Mouse (Mus musculus): ENCODE measurements around the gene Asf1b.

Gene Asf1b

DNA sequence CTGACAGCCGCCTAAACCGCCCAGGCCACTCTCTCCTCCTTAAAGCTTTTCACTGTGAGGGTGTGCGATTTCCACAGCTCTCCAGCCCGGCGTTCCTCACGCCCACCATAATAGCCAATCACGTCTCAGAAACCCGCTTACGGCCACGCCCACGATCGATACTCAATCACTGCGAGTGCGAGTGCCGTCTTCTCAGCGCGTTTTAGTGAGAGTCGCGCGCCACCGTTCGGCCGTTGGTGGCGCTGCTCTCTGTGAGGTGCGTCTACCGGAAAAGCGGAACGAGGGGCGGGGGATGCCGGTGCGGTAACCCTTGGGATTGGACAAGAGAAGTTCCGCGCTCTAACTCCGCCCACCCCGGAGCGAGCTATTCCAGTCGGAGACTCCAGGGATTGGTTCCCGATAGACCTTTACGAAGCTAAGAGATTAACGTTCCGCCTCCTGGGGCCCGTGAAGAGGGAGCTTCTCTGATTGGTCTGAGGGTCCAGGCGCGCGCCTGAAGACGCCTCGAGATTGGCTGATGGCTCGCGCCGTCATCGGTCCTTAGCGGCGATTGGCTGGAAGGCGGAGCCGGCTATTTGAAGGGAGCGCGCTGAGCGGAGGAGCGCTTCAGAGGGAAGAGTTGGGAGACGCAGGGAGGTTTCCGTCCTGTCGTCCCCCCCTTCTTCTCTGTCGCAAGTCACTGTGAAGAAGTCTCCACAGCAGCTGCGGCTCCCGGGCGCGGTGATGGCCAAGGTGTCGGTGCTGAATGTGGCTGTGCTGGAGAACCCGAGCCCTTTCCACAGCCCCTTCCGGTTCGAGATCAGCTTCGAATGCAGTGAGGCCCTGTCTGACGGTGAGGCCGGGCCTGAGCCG is at the start of gene Asf1b, which contains the start of gene Gm10644:
Asf1b (plus strand) TSS at position 402 of the 852 bp plus-strand sequence.
Gm10644 (minus strand) TSS at position 100 of the 852 bp plus-strand sequence.
- DNase-seq (ENCODE audit: low read depth), result peak; percentile 99

DNA sequence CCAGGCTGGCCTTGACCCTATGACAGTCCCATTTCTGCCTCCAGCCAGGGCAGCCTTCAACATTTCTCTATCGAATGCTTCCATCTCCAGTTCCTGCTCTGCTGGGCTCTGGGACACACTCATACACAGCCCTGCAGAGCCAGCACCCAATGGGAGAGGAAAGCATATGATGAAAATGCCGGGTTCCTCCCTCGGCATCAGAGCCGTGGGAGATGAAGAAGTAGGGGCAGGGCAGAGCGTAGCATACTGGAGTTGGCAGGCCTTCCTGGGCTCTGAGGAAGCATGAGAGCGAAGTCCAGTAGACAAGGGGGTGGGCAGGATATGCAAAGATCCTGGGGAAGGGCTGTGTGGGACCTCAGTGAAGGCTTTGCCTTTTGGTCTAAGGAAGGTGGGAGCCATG is 46.7 kb upstream of the Asf1b start:
- no peak for DNase-seq (ENCODE audit: low read depth)

DNA sequence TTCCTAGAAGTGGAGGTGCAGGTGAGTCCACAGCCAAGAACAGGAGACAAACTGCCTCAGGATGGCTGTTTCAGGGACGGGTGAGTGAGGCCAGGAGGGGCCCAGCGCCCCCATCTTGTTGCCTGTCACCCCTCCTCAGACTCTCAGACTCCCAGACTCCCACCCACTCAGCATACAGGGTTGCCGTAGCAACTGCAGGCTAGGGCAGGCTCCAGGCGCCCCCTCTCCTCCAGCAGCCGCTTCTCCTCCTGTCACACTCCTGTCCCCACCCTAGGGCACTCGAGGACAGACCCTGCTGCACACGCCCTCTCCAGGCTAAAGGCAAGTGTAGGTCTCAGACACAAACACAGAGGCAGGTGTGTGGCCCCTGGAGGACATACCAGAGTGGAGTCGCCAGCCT is 46.0 kb upstream of the Asf1b start:
- DNase-seq (ENCODE audit: low read depth), result no peak

DNA sequence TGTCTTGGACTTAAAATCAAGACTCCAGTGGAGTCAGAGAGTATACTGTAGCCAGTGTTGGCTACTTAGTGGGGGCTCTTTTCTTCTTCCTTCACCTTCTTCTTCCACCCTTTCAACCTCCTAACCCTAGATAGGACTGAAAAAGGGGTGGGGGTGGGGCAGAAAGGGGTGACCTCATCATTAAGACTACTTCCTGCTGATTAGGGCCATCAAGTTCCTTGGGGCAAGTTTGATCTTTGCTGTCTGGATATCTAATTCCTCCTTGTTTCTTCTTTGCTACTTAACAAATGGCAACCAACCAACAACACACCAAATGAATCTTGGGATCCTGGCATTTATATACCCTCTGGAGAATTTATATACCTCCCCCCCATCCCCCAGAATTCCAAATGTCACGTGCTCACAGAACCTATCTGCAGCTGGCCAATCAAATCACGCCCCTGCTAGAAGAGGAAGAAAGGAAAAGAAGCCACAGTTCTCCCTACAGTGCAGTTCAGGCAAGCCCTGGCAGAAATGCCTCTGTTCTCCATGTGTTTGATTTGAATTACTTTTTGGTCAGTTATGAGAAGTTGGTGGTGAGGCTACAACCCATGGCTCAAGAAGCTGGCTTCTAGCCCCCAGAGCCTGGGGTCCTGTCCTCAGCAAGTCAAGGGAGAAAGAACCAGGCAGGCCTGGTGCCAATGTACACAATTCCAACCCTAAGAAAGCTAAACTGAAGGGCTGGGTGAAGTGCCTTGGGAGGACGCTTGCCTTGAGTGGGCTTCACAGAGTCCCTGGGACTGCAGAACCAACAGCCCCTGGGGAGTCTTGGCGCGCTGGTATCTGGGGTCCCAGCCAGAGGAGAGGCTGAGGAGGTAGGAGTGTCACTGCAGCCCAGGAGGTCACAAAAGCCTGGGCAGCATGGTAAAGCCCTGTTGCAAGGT is 43.2 kb upstream of the Asf1b start:
- DNase-seq (ENCODE audit: low read depth), result no peak

DNA sequence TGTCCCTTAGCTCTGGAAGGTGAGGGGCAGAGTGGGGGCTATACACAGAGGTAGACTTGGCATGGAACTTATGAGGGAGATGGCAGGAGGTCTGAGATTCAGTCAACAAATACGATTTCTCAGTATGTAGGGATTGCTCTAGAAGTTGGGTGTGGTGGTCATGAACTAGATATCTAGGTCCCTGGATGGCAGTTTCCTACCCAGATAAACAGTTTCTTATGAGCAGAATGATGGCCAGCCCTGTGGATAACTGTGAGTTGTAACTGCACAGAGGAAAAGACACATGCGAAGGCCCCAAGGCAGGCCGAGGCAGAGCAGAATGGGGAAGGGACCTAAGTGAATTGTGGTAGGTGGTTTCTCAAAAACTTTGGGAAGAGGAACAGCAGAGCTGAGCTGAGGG is 41.1 kb upstream of the Asf1b start:
- DNase-seq (ENCODE audit: low read depth), result no peak

DNA sequence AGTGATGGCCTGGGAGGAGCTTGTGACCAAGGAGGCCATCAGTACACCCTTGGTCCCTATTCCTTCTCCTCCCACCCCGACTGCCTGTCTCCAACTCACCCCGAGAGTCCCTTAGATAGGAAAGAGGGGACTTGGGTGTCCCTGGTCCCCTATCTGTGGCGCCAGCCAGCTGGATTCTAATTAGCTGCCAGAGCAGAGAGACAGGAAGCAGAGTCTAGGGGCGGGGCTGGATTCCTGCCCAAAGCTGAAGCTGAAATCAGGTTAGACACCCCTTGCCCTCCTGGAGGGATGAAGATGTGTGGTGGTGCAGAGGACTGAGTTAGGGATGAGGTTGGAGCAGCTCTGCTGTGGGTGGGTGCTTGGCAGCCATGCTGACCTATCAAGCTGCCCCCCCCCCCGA is 40.4 kb upstream of the Asf1b start:
- no peak for DNase-seq (ENCODE audit: low read depth)

DNA sequence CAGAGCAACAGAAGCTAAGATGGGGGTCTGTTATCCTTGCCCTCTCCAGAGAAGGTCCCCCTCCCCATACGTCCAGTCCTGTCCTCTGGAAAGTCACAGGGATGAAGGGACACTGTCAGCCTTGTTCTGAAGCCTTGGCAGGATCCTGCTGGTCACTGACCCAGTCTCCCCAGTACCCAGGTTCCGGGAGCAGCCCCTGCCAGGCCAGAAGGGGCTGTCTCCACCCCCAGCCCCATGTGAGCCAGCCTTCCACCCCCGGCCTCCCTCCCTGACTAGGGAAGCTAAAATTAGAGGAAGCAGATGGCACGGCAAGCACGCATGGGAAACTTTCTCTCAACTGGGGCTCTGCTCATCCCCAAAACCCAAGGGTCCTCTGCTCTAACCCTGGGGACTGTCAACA is 39.3 kb upstream of the Asf1b start:
- no peak for DNase-seq (ENCODE audit: low read depth)

DNA sequence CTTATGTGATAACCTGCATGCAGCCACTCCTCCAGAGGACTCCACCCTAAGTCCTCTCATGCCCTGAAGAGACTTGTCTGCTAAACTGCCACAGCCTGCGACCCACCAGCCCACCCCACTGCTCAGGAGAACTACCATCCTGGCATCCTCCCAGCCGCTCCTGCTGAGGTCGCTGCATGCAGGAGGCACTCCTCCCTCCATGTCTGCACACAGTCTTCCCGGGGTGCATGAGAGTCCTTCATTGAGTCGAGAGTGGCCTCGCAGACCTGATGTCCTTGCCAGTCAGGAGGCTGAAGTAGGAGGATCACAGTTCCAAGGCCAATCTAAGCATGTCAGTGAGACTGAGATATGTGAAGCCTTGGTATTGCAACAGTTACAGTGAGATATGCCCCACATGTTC is 37.7 kb upstream of the Asf1b start:
- DNase-seq (ENCODE audit: low read depth), result no peak

DNA sequence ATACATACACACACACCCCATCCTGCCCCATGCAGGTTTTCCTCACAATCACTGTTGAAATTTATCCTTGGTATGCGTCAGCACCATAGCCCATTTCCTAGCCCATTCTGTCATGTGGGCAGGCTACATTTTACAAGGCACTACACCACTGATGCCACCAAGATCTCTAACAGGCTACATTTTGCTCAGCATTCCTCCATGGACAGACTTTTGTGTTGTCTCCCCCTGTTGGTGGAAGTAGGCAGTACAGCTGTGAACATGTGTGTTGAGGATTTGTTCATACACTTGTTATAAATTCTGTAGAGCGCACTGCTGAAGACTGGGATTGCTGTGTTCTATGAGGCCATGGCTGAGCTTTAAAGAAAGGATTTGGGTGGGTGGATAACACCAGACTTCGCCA is 33.7 kb upstream of the Asf1b start:
- peak; percentile 88 for DNase-seq (ENCODE audit: low read depth)

DNA sequence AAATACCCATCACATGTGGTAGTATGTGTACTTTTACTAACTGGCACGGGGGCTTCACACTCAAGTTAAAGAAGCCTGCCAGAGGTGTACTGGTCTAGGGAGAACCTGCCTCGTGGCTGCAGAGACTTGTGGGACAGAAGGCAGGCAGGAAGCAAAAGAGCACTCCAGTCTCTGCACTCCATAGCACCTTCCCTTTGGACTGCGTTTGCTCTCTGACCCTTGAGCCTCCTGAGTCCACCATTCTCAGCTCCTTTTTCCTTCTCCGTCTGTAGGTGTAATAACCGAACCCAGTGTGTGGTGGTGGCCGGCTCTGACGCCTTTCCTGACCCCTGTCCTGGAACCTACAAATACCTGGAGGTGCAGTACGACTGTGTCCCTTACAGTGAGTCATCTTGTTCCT is 32.6 kb upstream of the Asf1b start:
- DNase-seq (ENCODE audit: low read depth), result no peak

DNA sequence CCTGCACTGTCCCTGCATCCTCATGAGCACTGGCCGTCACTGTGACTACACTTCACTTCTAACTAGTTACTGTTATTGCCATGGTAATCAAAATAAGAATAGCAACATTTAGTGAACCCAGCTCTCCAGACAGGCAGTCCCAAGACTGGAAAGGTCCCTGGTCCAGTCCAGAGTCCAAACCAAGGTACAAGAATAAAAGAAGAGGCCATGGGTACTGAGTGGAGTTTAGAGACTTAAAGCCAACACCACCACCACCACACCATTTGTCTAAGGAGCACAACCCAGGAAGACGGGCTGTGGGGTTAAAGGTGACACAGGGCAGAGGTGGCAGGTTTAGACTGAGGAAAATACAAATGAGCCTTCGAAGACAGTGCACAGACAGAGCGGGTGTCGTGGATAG is 30.7 kb upstream of the Asf1b start:
- DNase-seq (ENCODE audit: low read depth), result no peak

DNA sequence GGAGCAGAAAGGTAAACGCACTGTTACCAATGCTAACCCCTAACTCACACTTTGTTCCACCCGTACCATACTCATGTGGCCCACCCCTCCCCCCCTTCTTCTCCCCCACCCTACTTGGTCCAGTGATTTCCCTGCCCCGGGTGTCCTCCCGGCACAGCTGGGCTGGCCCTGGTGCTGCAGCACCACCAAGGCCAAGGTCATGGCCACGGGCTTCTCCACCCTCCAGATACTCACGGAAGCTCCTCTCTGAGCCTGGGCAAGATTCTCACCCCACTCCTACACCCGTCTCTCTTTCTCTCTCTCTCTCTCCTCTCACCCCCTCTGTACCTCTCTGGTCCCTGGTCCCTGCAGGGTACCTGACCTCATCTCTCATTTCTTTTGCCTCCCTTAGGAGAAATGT is 29.0 kb upstream of the Asf1b start:
- DNase-seq (ENCODE audit: low read depth), result no peak

DNA sequence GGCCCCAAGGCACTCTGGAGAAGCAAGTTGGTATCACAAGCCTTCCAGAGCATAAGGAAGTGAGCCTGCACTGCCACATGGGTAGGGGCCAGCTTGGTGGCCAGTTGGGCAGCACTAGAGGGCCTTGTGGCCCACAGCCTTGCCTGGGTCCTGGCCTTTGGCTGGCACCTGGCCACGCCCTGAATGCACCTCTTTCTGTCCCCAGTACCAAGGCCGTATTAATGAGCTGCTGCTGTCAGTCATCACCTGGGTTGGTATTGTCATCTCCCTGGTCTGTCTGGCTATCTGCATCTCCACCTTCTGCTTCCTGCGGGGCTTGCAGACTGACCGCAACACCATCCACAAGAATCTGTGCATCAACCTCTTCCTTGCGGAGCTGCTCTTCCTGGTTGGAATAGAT is 21.1 kb upstream of the Asf1b start:
- DNase-seq (ENCODE audit: low read depth), result no peak

DNA sequence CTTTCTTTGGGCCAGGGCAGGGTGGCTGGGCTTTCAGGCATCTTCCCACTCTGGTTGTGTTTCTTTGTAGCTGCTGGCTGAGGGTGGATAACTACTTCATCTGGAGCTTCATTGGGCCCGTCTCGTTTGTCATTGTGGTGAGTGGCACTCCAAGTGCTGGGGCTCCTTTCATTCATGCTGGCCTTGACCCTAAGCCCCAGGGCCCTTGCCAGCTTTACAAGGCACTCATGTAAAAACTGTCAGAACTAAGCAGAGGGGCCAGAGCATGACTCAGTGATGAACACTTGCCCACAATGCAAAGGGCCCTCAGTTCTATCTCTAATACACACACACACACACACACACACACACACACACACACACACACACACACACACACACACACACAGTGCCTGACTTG is 20.3 kb upstream of the Asf1b start:
- DNase-seq (ENCODE audit: low read depth), result no peak

DNA sequence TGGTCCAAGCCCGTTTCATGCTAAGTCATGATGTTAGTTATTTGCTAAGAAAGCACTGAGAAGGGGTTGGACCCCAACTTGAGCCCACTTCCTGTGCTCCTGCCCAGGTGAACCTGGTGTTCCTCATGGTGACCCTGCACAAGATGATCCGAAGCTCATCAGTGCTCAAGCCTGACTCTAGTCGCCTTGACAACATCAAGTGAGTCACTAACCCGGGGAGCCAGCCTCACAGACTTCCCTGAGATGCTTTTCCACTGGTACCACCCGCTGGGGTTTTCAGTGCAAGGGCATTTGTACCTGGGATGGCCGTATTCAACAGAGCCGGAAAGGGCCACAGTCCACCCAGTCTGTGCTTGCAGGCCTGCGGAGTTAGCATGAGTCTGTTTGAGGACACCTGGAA is 19.9 kb upstream of the Asf1b start:
- DNase-seq (ENCODE audit: low read depth), result no peak

DNA sequence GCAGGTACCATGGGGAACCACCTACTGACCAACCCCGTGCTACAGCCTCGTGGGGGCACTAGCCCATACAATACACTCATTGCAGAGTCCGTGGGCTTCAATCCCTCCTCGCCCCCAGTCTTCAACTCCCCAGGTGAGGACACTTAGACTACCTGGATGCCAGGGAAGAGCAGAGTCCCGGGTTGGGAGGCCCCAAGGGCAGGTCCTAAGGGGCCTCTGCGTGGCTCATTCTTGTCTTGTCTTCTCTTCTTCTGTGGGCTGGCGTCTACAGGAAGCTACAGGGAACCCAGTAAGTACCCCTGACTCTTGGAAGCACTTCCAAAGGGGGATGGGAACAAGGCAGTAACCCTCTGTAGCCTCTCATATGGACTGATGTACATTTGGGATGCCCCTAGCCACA is 17.7 kb upstream of the Asf1b start:
- DNase-seq (ENCODE audit: low read depth), result no peak

DNA sequence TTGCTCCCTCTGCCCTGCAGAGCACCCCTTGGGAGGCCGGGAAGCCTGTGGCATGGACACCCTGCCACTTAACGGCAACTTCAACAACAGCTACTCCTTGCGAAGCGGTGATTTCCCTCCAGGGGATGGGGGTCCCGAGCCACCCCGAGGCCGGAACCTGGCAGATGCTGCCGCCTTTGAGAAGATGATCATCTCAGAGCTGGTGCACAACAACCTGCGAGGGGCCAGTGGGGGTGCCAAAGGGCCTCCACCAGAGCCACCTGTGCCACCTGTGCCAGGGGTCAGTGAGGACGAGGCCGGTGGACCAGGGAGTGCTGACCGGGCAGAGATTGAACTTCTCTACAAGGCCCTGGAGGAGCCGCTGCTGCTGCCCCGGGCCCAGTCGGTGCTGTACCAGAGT is 17.0 kb upstream of the Asf1b start:
- DNase-seq (ENCODE audit: low read depth), result no peak

DNA sequence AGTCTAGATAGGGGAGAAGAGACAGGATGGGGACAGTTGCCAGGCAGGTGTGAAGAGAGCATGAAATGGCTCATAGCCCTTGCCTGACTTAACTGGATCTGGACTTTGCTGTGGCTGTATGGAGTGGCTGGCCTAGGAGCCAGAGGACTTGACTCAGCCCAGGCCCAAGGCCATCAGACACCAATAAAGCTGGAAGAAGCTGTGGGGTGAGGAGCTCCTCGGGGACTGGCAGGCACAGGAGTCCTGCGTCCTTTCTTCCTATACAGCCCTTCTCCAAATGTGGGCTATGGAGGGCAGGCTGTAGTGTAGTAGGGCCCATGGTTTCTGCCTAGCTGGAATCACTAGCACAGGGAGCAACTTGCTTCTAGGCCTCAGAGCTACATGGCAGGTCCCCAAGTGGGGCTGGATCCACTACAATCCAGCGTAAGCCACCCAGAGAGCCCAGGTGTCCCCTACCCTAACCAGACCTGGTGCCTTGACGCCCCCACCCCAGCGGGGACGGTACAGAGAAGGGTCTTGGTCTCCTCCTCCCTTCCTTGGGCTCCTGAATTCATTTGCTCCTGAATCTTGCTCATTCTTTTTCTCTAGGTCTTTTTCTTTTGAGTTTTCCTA is 14.1 kb upstream of the Asf1b start:
- no peak for DNase-seq (ENCODE audit: low read depth)

DNA sequence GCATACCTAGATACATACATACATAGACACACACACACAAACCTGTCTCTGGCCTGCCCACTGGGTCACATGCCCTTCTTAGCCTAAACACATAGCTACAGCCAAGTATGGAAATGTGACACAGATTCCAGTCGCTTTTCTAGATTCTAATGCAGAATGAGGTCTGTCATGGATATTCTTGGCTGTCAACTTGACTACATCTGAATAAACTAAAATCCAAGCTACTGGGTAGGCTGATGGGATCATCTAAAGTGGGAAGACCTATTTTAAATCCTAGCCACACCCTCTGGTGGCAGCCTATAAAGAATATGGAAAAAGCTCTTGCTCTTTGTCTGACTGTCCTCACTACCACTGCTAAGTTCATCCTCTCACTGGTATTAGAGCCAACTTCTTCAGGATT is 12.9 kb upstream of the Asf1b start:
- no peak for DNase-seq (ENCODE audit: low read depth)

DNA sequence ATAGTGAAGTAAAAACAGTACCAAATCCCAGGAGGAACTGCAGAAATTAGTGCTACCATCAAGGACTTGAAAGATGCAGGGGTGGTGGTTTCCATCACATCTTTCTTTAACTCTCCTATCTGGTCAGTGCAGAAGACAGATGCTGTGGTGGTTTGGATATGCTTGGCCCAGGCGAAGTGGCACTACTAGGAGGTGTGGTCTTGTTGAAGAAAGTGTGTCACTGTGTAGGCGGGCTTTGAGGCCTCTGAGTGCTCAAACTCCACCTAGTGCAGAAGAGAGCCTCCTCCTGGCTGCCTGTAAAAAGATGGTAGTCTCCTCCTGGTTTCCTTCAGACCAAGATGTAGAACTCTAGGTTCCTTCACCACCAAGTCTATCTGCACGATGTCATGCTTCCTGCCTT is 9.8 kb upstream of the Asf1b start:
- no peak for DNase-seq (ENCODE audit: low read depth)

DNA sequence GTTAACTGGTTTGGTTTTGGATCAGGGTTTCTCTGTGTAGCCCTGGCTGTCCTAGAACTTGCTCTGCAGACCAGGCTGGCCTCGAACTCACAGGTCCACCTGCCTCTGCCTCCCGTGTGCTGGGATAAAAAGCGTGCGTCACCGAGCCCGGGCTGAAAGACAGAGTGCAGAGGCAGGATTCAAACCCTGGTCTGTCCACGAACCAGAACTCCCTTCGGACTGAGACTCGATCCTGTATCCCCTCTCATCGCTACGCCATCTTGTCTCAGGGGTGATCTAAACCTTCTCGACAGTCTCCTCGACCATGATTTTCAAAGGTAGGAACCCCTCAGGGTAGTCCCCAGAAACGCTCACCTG is 580 bp upstream of the Asf1b start:
- no peak for DNase-seq (ENCODE audit: low read depth)

DNA sequence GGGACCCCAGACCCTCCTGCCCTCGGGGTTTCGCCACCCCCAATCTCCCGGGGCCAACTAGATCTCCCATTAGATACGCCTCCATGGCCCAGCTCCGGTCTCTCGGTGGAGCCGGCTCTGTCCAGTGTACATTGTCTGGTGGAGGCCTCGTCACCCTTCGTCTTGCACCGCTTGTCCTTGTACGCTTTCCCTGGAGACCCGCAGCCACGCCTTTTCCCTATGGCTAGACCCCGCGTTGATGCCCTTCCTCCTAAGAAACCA is 581 bp downstream of the Asf1b start:
- DNase-seq (ENCODE audit: low read depth), result no peak

DNA sequence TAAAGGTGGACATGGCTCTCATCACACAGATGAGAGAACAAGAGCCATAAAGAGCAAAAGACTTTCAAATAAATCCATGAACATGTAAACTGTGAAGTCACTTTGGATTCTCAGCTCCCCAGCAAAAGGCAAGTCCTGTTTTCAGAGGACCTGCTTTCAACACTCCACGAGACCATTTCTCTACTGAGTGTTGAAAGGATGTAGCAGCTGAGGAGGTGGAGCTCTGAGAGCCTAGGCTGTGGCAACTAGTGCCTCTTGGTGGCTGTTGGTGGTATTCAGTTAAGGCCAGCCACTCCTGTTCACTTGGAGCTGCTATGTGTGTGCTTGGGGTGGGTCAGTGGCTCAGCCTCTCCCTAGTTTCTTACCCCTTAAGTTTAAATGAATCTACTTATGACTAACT is 1.5 kb downstream of the Asf1b start:
- peak; percentile 63 for DNase-seq (ENCODE audit: low read depth)

Data from naive thymus-derived CD4-positive, alpha-beta T cell, adult 2 months (primary cell).